Mouse (Mus musculus) hindbrain, embryonic 14.5 days (tissue): Measurements from ENCODE around the gene Dpep1. TPM values are rescaled to one million over a fixed set of nuclear protein-coding genes. Genes with fewer than 3 reads are reported as not detected.
A peak's percentile ranks its signal among the peaks of the same experiment; 100 is the strongest.

Source experiments
- ATAC-seq: fragments of 200-750 bp; cut with Nextera tagmentation; 2 replicates; pipeline ENCODE4 v1.8.0; 2017; ENCODE audit warnings: moderate number of reproducible peaks, mild to moderate bottlenecking, moderate TSS enrichment, moderate library complexity; ENCODE audit not compliant: low FRiP score
- DNase-seq: peaks from one replicate; pipeline ENCODE4 v3.0.0-alpha.2; 2015; ENCODE audit warnings: low spot score
- H3K27ac ChIP-seq: fragments of 300-500 bp; sonication (generic); 2 replicates; pipeline ENCODE4 v1.5.1; 2014; ENCODE audit warnings: mild to moderate bottlenecking, moderate library complexity
- H3K27me3 ChIP-seq: fragments of 300-500 bp; sonication (generic); 2 replicates; pipeline ENCODE4 v1.6.1; 2014; ENCODE audit warnings: mild to moderate bottlenecking, low read length, mixed read lengths; ENCODE audit not compliant: control insufficient read depth, insufficient read depth
- H3K36me3 ChIP-seq: fragments of 300-500 bp; sonication (generic); replicated peaks from 2 replicates; pipeline ENCODE4 v1.6.1; 2014; ENCODE audit not compliant: control insufficient read depth, insufficient read depth
- H3K4me1 ChIP-seq: fragments of 300-500 bp; sonication (generic); replicated peaks from 2 replicates; pipeline ENCODE4 v1.6.1; 2014; ENCODE audit warnings: antibody characterized with exemption, low read length, mixed read lengths; ENCODE audit not compliant: control insufficient read depth, insufficient read depth
- H3K4me2 ChIP-seq: fragments of 300-500 bp; sonication (generic); replicated peaks from 2 replicates; pipeline ENCODE4 v1.6.1; 2014; ENCODE audit warnings: mild to moderate bottlenecking, moderate library complexity
- H3K4me3 ChIP-seq: fragments of 300-500 bp; sonication (generic); replicated peaks from 2 replicates; pipeline ENCODE4 v1.5.1; 2014; ENCODE audit warnings: mild to moderate bottlenecking, low read length
- H3K9ac ChIP-seq: fragments of 300-500 bp; sonication (generic); 2 replicates; pipeline ENCODE4 v1.6.1; 2014
- H3K9me3 ChIP-seq: fragments of 300-500 bp; sonication (generic); 2 replicates; pipeline ENCODE4 v1.6.1; 2016; ENCODE audit warnings: low read length; ENCODE audit not compliant: control insufficient read depth
- WGBS: fragments of 180-500 bp; shearing (Covaris S2); extraction: QIAGEN DNeasy Blood & Tissue Kit; methylation state at CpG from one replicate; pipeline ENCODE4 v1.1.7; 2014; 5-methylcytosine and 5-hydroxymethylcytosine counted together
- polyA plus RNA-seq: library from polyadenylated mRNA; unstranded; fragments of >200 nt; fragmentation: Nextera tagmentation; extraction: Ambion mirVana; gene quantifications from 2 replicates; pipeline ENCODE4 v1.2.1, GENCODE M21; 2014

Gene Dpep1
- polyA plus RNA-seq, 1 experiment from 2014 or later = 0.25 TPM

GRCm38 (mm10) chr8:123235520-123236497, 49.8 kb downstream of the Dpep1 start, which contains the start of gene Spata2l:
Gene Spata2l (minus strand): TSS chr8:123236233.
- Histone ChIP-seq H3K9me3 (no peaks in the 10 kb centered on the region), H3K4me2 (peak within 1 kb of the TSS; percentile 74), H3K4me3 (peak within 1 kb of the TSS; percentile 43), H3K36me3 (no peaks in the 10 kb centered on the region; the same call in 1 of the 2 replicates), H3K9ac (peak within 1 kb of the TSS; percentile 60), H3K4me1 (peaks cover 17% of the 10 kb centered on the region; the same call in 1 of the 2 replicates), H3K27me3 (0 out of 2 replicates have a peak, but pooled peaks cover 10% of the 10 kb centered on the region), H3K27ac (no peak within 1 kb of the TSS)
- 2% methylated on average over 57 of the region's 57 CpGs for WGBS
- peak; percentile 76 for DNase-seq
- peak; percentile 75 for ATAC-seq

- no peak for ATAC-seq
- Histone ChIP-seq H3K36me3 (peaks cover 30% of the 10 kb centered on the region), H3K4me2 (no peak overlapping the region), H3K4me1 (peaks cover 17% of the 10 kb centered on the region; the same call in 1 of the 2 replicates), H3K4me3 (no peak overlapping the region), H3K9ac (no peak overlapping the region), H3K27me3 (0 out of 2 replicates have a peak, but pooled peaks cover 10% of the 10 kb centered on the region), H3K9me3 (no peaks in the 10 kb centered on the region), H3K27ac (no peak overlapping the region)
- 79% methylated on average over 10 of the region's 10 CpGs for WGBS
- no peak for DNase-seq
These were observed 53.4 kb downstream of the Dpep1 start for GRCm38 (mm10) chr8:123239398-123239797.

- DNase-seq = no peak
- ATAC-seq = no peak
- no peak overlapping the region for H3K4me3 ChIP-seq
- H3K27ac ChIP-seq = no peak overlapping the region
- 87% methylated on average over 7 of the region's 7 CpGs for WGBS
- H3K9ac ChIP-seq = no peak overlapping the region
- H3K27me3 ChIP-seq = no peaks in the 10 kb centered on the region
- no peak overlapping the region for H3K4me2 ChIP-seq
- no peaks in the 10 kb centered on the region for H3K9me3 ChIP-seq
- H3K4me1 ChIP-seq = no peaks in the 10 kb centered on the region
- peaks cover 59% of the 10 kb centered on the region for H3K36me3 ChIP-seq
These were observed 56.3 kb downstream of the Dpep1 start for GRCm38 (mm10) chr8:123242107-123242923.

- Histone ChIP-seq H3K4me2 (no peak overlapping the region), H3K4me3 (no peak overlapping the region), H3K27ac (no peak overlapping the region), H3K27me3 (no peaks in the 10 kb centered on the region), H3K9me3 (no peaks in the 10 kb centered on the region), H3K9ac (no peak overlapping the region), H3K4me1 (no peaks in the 10 kb centered on the region), H3K36me3 (peaks cover 67% of the 10 kb centered on the region)
- WGBS = 75% methylated on average over 11 of the region's 11 CpGs
- DNase-seq (no peak), ATAC-seq (0 out of 2 replicates have a peak, but pooled peaks have one; percentile 22)
These were observed 57.0 kb downstream of the Dpep1 start for GRCm38 (mm10) chr8:123243053-123243452.

GRCm38 (mm10) chr8:123244382-123244781, 58.3 kb downstream of the Dpep1 start:
- H3K4me1 ChIP-seq = no peaks in the 10 kb centered on the region
- DNase-seq = no peak
- no peak overlapping the region for H3K9ac ChIP-seq
- no peaks in the 10 kb centered on the region for H3K9me3 ChIP-seq
- no peak overlapping the region for H3K27ac ChIP-seq
- H3K4me3 ChIP-seq = no peak overlapping the region
- H3K4me2 ChIP-seq = no peak overlapping the region
- H3K27me3 ChIP-seq = no peaks in the 10 kb centered on the region
- H3K36me3 ChIP-seq = peaks cover 80% of the 10 kb centered on the region
- WGBS = 99% methylated on average over 4 of the region's 4 CpGs
- ATAC-seq = no peak

GRCm38 (mm10) chr8:123245543-123245942, 59.5 kb downstream of the Dpep1 start:
- no peak for ATAC-seq
- no peak for DNase-seq
- Histone ChIP-seq H3K4me3 (no peak overlapping the region), H3K9ac (no peak overlapping the region), H3K9me3 (no peaks in the 10 kb centered on the region), H3K27me3 (no peaks in the 10 kb centered on the region), H3K4me2 (no peak overlapping the region), H3K4me1 (no peaks in the 10 kb centered on the region), H3K27ac (no peak overlapping the region), H3K36me3 (peaks cover 91% of the 10 kb centered on the region)
- WGBS = 94% methylated on average over 12 of the region's 12 CpGs

GRCm38 (mm10) chr8:123247748-123248147, 61.7 kb downstream of the Dpep1 start:
- ATAC-seq = no peak
- Histone ChIP-seq H3K27ac (no peak overlapping the region), H3K27me3 (no peaks in the 10 kb centered on the region), H3K9me3 (no peaks in the 10 kb centered on the region), H3K4me1 (peaks cover 3% of the 10 kb centered on the region), H3K4me2 (no peak overlapping the region), H3K4me3 (no peak overlapping the region), H3K36me3 (peaks cover 93% of the 10 kb centered on the region), H3K9ac (no peak overlapping the region)
- no peak for DNase-seq
- whole genome bisulfite sequencing = 94% methylated on average over 6 of the region's 6 CpGs

GRCm38 (mm10) chr8:123248596-123248995, 62.6 kb downstream of the Dpep1 start:
- H3K9me3 ChIP-seq = no peaks in the 10 kb centered on the region
- no peak for ATAC-seq
- WGBS = 91% methylated on average over 8 of the region's 8 CpGs

GRCm38 (mm10) chr8:123250940-123251339, 64.9 kb downstream of the Dpep1 start:
- WGBS = 95% methylated on average over 5 of the region's 5 CpGs
- no peak overlapping the region for H3K4me3 ChIP-seq
- ATAC-seq (no peak), DNase-seq (no peak)
- H3K27me3 ChIP-seq = no peaks in the 10 kb centered on the region
- H3K27ac ChIP-seq = no peak overlapping the region
- H3K36me3 ChIP-seq = peaks cover 65% of the 10 kb centered on the region
- no peak overlapping the region for H3K9ac ChIP-seq
- H3K4me2 ChIP-seq = no peak overlapping the region
- H3K4me1 ChIP-seq = peaks cover 22% of the 10 kb centered on the region
- H3K9me3 ChIP-seq = no peaks in the 10 kb centered on the region

More at GRCm38 (mm10) chr8:123248596-123248995, 62.6 kb downstream of the Dpep1 start:
- Histone ChIP-seq H3K27me3 (no peaks in the 10 kb centered on the region), H3K9ac (no peak overlapping the region), H3K27ac (no peak overlapping the region), H3K4me1 (peaks cover 9% of the 10 kb centered on the region), H3K4me3 (no peak overlapping the region), H3K4me2 (no peak overlapping the region), H3K36me3 (peaks cover 85% of the 10 kb centered on the region)
- no peak for DNase-seq
